Mouse (Mus musculus): Measurements from ENCODE around the gene Fv1. TPM values are rescaled to one million over a fixed set of nuclear protein-coding genes. Genes with fewer than 3 reads are reported as not detected.

The Fv1 gene
- total RNA-seq (2023) = 1 to 10 TPM; 6.4 to 7.3 TPM

GRCm38 (mm10) chr4:147868450-147869031, at the start of gene Fv1, which contains the start of gene Miip:
Gene Fv1 (plus strand): TSS chr4:147868979.
Gene Miip (minus strand): TSS chr4:147868816.

GRCm38 (mm10) chr4:147847614-147848583, 20.9 kb upstream of the Fv1 start, which contains the start of gene Zfp933:
Gene Zfp933 (minus strand): TSS chr4:147848366.

DNA sequence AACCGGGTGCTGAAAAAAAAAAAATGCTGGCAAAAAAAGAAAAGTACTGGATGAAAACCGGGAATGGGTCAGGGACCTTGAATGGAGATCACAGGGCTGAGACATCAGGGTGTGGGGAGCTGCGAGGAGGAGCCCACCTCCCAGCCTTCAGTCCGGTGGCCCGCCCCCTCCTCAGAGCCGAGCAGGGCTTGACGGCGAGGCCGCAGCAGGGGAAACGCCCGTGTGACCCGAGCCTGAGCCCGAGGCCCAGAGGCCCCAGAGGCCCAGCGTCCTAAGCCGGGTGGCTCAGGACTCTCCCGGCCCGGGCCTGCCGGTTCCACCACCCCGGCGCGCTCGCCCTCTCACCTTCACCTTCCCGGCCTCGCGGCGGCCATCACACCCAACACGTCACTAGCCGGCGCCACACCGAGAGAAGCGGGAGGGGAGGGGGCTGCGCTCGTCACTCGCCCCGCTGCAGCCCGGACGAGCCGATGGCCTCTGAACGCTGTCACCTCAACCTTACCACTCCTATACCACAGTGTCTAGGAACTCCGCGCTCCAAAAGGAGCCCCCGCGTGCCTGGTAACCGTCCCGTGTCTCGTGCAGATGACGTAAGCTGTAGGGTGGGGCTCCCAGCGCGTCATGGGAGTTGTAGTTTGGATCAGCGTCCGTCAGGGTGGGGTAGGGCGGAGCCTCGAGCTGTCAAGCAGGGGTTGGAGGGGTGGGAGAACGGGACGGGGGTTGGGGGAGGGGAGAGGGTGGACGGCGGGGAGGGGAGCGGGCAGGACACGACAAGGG, 35.7 kb downstream of the Fv1 start, which contains the start of gene Mfn2:
Mfn2 (minus strand) TSS at position 392 of the 777 bp plus-strand sequence.

Other genes with a start within 250 kb of the Fv1 start
- gene Zfp979, start 226.5 kb upstream of the Fv1 start, total RNA-seq (2023) = under 1 TPM in 1 of 2 experiments, not detected in 1; 0.22 TPM
- not detected for gene Zfp534, start 166.4 kb upstream of the Fv1 start, total RNA-seq (2023)
- 10 to 100 TPM; 10.5 to 13.1 TPM for gene Zfp984, start 59.2 kb upstream of the Fv1 start, total RNA-seq (2023)
- 1 to 10 TPM; 3.5 TPM for gene Zfp933, start 20.6 kb upstream of the Fv1 start, total RNA-seq (2023)
- gene Miip, start 163 bp upstream of the Fv1 start, total RNA-seq (2023) = 10 to 100 TPM; 34.1 to 36.9 TPM
- 10 to 100 TPM; 52.0 to 55.5 TPM for gene Mfn2, start 35.7 kb downstream of the Fv1 start, total RNA-seq (2023)
- gene Plod1, start 67.8 kb downstream of the Fv1 start, total RNA-seq (2023) = 10 to 100 TPM; 20.2 to 20.7 TPM
- 10 to 100 TPM; 59.4 to 61.8 TPM for gene 2510039O18Rik, start 71.9 kb downstream of the Fv1 start, total RNA-seq (2023)
- not detected for gene Nppb, start 116.8 kb downstream of the Fv1 start, total RNA-seq (2023)
- gene Nppa, start 131.7 kb downstream of the Fv1 start, total RNA-seq (2023) = not detected
- gene Clcn6, start 169.8 kb downstream of the Fv1 start, total RNA-seq (2023) = 10 to 100 TPM in 1 of 2 experiments, 1 to 10 TPM in 1; 9.6 to 12.2 TPM
- 10 to 100 TPM; 11.4 to 12.5 TPM for gene Mthfr, start 170.1 kb downstream of the Fv1 start, total RNA-seq (2023)
- gene Agtrap, start 219.1 kb downstream of the Fv1 start, total RNA-seq (2023) = 10 to 100 TPM; 59.8 to 67.7 TPM